Comparison of ENCODE assay signal across 8 mouse cellular contexts in the genomic region with DNA sequence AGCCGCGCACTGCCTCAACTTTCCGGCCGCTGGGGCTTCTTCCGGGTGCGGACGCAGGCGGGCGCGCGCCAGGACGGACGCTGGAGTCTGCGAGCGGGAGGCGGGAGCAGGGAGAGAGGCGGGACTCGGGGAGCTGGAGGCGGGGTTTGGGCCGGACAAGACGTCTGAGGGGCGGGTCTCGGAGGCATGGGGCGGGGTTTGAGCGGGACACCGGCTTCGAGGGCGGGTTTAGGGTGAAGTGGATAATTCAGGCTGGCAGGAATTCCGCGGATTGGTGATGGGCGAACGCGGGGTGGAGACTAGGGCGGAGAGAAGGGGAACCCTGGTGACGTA. TPM values are rescaled to one million over a fixed set of nuclear protein-coding genes. Genes with fewer than 3 reads are reported as not detected.
DNase-seq lines count a peak whose midpoint lies in the region; ATAC-seq and TF ChIP-seq lines count a peak whose summit lies in the region.

No protein-coding gene starts in this region.

- ATAC-seq in activated CD4-positive, CD25-positive, alpha-beta regulatory T cell, adult 4 months = peak; percentile 81
- peak; percentile 92 for ATAC-seq in megakaryocyte progenitor cell, adult 5-6 weeks (replicated peaks; ENCODE audit: poor library complexity)

- no peaks in the 10 kb centered on the region for H3K4me1 ChIP-seq in cortical plate, adult 2 months (ENCODE audit: control insufficient read depth, insufficient read depth, low read length)

- peak overlapping the region; percentile 81 for H3K4me3 ChIP-seq in cortical plate, adult 2 months (ENCODE audit: insufficient read depth, low read length)

- no peak; the same call in 1 of the 2 replicates for TF ChIP-seq POLR2A in cortical plate, adult 2 months (IDR thresholded peaks at IDR 0.05; ENCODE audit: extremely low read depth, insufficient read depth, low read length)

- peak; percentile 88 to 92 for DNase-seq in gastrocnemius, adult 8-10 months (ENCODE audit: low spot score in 2 of 2)
- DNase-seq in induced T-regulatory cell, adult 2 months (ENCODE audit: low read depth) = peak; percentile 98
- DNase-seq in left cerebral cortex, adult 9 months (ENCODE audit: low spot score in 2 of 2) = peak; percentile 89 to 97
- DNase-seq in right cerebral cortex, postnatal 14 days = peak; percentile 95
- peak; percentile 90 to 97 for DNase-seq in urinary bladder, postnatal 36 days (ENCODE audit: low spot score in 2 of 2)

- peak overlapping the region; percentile 62; the same call in 1 of the 2 replicates for H3K27ac ChIP-seq in cortical plate, adult 2 months (ENCODE audit: insufficient read depth, low read length)

- no peak for TF ChIP-seq CTCF in cortical plate, adult 2 months (IDR thresholded peaks at IDR 0.05; ENCODE audit: extremely low read depth, insufficient read depth, low read length)

RNA-seq across cellular contexts. Expression of gene Mcm9, which starts 0.4 kb away (rescaled TPM):
- polyA plus RNA-seq in activated CD4-positive, CD25-positive, alpha-beta regulatory T cell, adult 4 months (2017; shearing (Covaris generic)) = 1 to 10 TPM; 3.5 to 5.2 TPM
- polyA plus RNA-seq in cortical plate, adult 2 months (2012; rRNA removed) = 3.8 TPM in 2 replicates
- 1 to 10 TPM in 3 of 4 experiments, under 1 TPM in 1; 0.73 to 3.5 (median 1.3) TPM for total RNA-seq in gastrocnemius, adult 8-10 months (2022)
- 16.5 and 17.9 TPM in 2 replicates for total RNA-seq in megakaryocyte progenitor cell, adult 5-6 weeks (2015)
- 10.2 and 19.5 TPM in 2 replicates for total RNA-seq in megakaryocyte progenitor cell, adult 5-6 weeks (2017)

RNA-seq across cellular contexts. Expression of gene Asf1a, which starts 33.3 kb away (rescaled TPM):
- 1 to 10 TPM; 7.2 to 9.1 TPM for polyA plus RNA-seq in activated CD4-positive, CD25-positive, alpha-beta regulatory T cell, adult 4 months (2017; shearing (Covaris generic))
- polyA plus RNA-seq in cortical plate, adult 2 months (2012; rRNA removed) = 16.8 and 17.0 TPM in 2 replicates
- 10 to 100 TPM; 20.6 to 25.1 (median 24.6) TPM for total RNA-seq in gastrocnemius, adult 8-10 months (2022)
- 116 and 118 TPM in 2 replicates for total RNA-seq in megakaryocyte progenitor cell, adult 5-6 weeks (2015)
- 80.2 and 104 TPM in 2 replicates for total RNA-seq in megakaryocyte progenitor cell, adult 5-6 weeks (2017)

Comparison
In these comparisons a context has a peak if more than half of its experiments do, and no peak if none do; other contexts are left out.
1. Peak in every context shown above with its lines: DNase-seq, ATAC-seq, H3K4me3 ChIP-seq and H3K27ac ChIP-seq.